Mouse (Mus musculus) G1E-ER4 (cell line): ENCODE results near the gene Jazf1. TPM values are rescaled to one million over a fixed set of nuclear protein-coding genes. Genes with fewer than 3 reads are reported as not detected.

ENCODE experiments used
- GATA1 ChIP-seq: IDR thresholded peaks from one replicate; pipeline ENCODE4 v1.8.0; 2012; ENCODE audit warnings: low read length, inconsistent platforms
- polyA plus RNA-seq: library from polyadenylated mRNA; stranded (reverse); fragments of >175 nt; gene quantifications from 2 replicates; pipeline ENCODE4 v1.2.3, GENCODE M21; 2012

Gene Jazf1
- polyA plus RNA-seq = not detected in 2 replicates

- TF ChIP-seq GATA1 = no peak
These were observed at the start of gene Jazf1 for GRCm38 (mm10) chr6:53067989-53068874. Jazf1 (minus strand) TSS chr6:53068631.

GRCm38 (mm10) chr6:53117855-53118254, 49.4 kb upstream of the Jazf1 start:
- TF ChIP-seq GATA1 = no peak

- no peak for TF ChIP-seq GATA1
These were observed 18.4 kb upstream of the Jazf1 start for GRCm38 (mm10) chr6:53086879-53087278.

- no peak for TF ChIP-seq GATA1
These were observed 12.8 kb upstream of the Jazf1 start for GRCm38 (mm10) chr6:53081241-53081640.

GRCm38 (mm10) chr6:53078671-53079070, 10.2 kb upstream of the Jazf1 start:
- TF ChIP-seq GATA1 = no peak

- TF ChIP-seq GATA1 = no peak
These were observed 3.3 kb upstream of the Jazf1 start for GRCm38 (mm10) chr6:53071732-53072131.

GRCm38 (mm10) chr6:53069976-53070575, 1.6 kb upstream of the Jazf1 start:
- TF ChIP-seq GATA1 = no peak

GRCm38 (mm10) chr6:53068875-53069178, 396 bp upstream of the Jazf1 start:
- no peak for TF ChIP-seq GATA1

GRCm38 (mm10) chr6:53067446-53067988, 914 bp downstream of the Jazf1 start:
- no peak for TF ChIP-seq GATA1

- TF ChIP-seq GATA1 = no peak
These were observed 1.5 kb downstream of the Jazf1 start for GRCm38 (mm10) chr6:53066978-53067377.

GRCm38 (mm10) chr6:53064070-53064469, 4.4 kb downstream of the Jazf1 start:
- TF ChIP-seq GATA1 = no peak

- TF ChIP-seq GATA1 = no peak
These were observed 13.5 kb downstream of the Jazf1 start for GRCm38 (mm10) chr6:53054909-53055308.

GRCm38 (mm10) chr6:53045501-53045900, 22.9 kb downstream of the Jazf1 start:
- no peak for TF ChIP-seq GATA1

GRCm38 (mm10) chr6:53038176-53038575, 30.3 kb downstream of the Jazf1 start:
- TF ChIP-seq GATA1 = no peak

GRCm38 (mm10) chr6:53034362-53035011, 33.9 kb downstream of the Jazf1 start:
- TF ChIP-seq GATA1 = no peak
